Mouse (Mus musculus) embryonic fibroblast, embryonic 13.5 days (primary cell): Measurements from ENCODE around the gene Slc8a2. TPM values are rescaled to one million over a fixed set of nuclear protein-coding genes. Genes with fewer than 3 reads are reported as not detected.

Experiments
- H3K27ac ChIP-seq: 2 replicates; pipeline ENCODE4 v1.5.1; 2012; ENCODE audit warnings: low read length, control low read depth, inconsistent platforms; ENCODE audit not compliant: insufficient read depth
- H3K4me1 ChIP-seq: 2 replicates; pipeline ENCODE4 v1.6.1; 2011; ENCODE audit warnings: low read length; ENCODE audit not compliant: control insufficient read depth, insufficient read depth
- H3K4me3 ChIP-seq: 2 replicates; pipeline ENCODE4 v1.5.1; 2011; ENCODE audit warnings: mild to moderate bottlenecking, control low read depth, low read length; ENCODE audit not compliant: insufficient read depth
- CTCF ChIP-seq: IDR thresholded peaks from 2 replicates; pipeline ENCODE4 v1.5.1; 2011; ENCODE audit warnings: mild to moderate bottlenecking, control low read depth, low read length, moderate library complexity, borderline replicate concordance; ENCODE audit not compliant: insufficient read depth
- POLR2A ChIP-seq: IDR thresholded peaks from 2 replicates; pipeline ENCODE4 v1.6.1; 2011; ENCODE audit warnings: low read depth, mild to moderate bottlenecking, control low read depth, low read length, moderate library complexity
- polyA plus RNA-seq: library from polyadenylated mRNA; stranded (reverse); fragments of >200 nt; gene quantifications from 2 replicates; pipeline ENCODE4 v1.2.4, GENCODE M21; 2011; ENCODE audit warnings: low read depth; ENCODE audit not compliant: missing spikeins, insufficient read length

The Slc8a2 gene
- 0.35 TPM in 1 of 2 replicates, not detected in the other for polyA plus RNA-seq

GRCm38 (mm10) chr7:16129421-16129845, at the start of gene Slc8a2:
Slc8a2 (plus strand) TSS chr7:16129826.
- Histone ChIP-seq H3K4me3 (peak within 1 kb of the TSS; percentile 1; the same call in 1 of the 2 replicates), H3K4me1 (no peaks in the 10 kb centered on the region), H3K27ac (no peak within 1 kb of the TSS)

GRCm38 (mm10) chr7:16079947-16080346, 49.7 kb upstream of the Slc8a2 start:
- H3K4me3 ChIP-seq, result no peak overlapping the region
- H3K27ac ChIP-seq, result no peak overlapping the region
- H3K4me1 ChIP-seq, result no peaks in the 10 kb centered on the region
- TF ChIP-seq POLR2A (no peak), CTCF (no peak)

More at GRCm38 (mm10) chr7:16129421-16129845, at the start of gene Slc8a2:
- TF ChIP-seq POLR2A (no peak), CTCF (no peak)

GRCm38 (mm10) chr7:16080581-16080980, 49.0 kb upstream of the Slc8a2 start:
- TF ChIP-seq POLR2A (no peak), CTCF (no peak)
- Histone ChIP-seq H3K4me1 (no peaks in the 10 kb centered on the region), H3K4me3 (no peak overlapping the region), H3K27ac (no peak overlapping the region)

- TF ChIP-seq POLR2A (no peak), CTCF (no peak)
- no peaks in the 10 kb centered on the region for H3K4me1 ChIP-seq
- no peak overlapping the region for H3K27ac ChIP-seq
- H3K4me3 ChIP-seq, result no peak overlapping the region
Measured at GRCm38 (mm10) chr7:16083361-16083760, 46.3 kb upstream of the Slc8a2 start.

GRCm38 (mm10) chr7:16087587-16087986, 42.0 kb upstream of the Slc8a2 start:
- no peak for TF ChIP-seq CTCF
- no peak for TF ChIP-seq POLR2A
- no peak overlapping the region for H3K4me3 ChIP-seq
- H3K27ac ChIP-seq, result no peak overlapping the region
- no peaks in the 10 kb centered on the region for H3K4me1 ChIP-seq

GRCm38 (mm10) chr7:16094592-16094991, 35.0 kb upstream of the Slc8a2 start:
- TF ChIP-seq POLR2A, result no peak
- TF ChIP-seq CTCF, result no peak
- Histone ChIP-seq H3K27ac (no peak overlapping the region), H3K4me1 (no peaks in the 10 kb centered on the region), H3K4me3 (no peak overlapping the region)

GRCm38 (mm10) chr7:16098021-16099017, 31.3 kb upstream of the Slc8a2 start, which contains the start of gene Napa:
Napa (plus strand) TSS chr7:16098458.
- Histone ChIP-seq H3K27ac (peak within 1 kb of the TSS; percentile 45), H3K4me1 (peaks cover 6% of the 10 kb centered on the region), H3K4me3 (peak within 1 kb of the TSS; percentile 97)
- TF ChIP-seq POLR2A (peak; percentile 100), CTCF (no peak)

GRCm38 (mm10) chr7:16099901-16100300, 29.7 kb upstream of the Slc8a2 start:
- TF ChIP-seq POLR2A, result no peak
- TF ChIP-seq CTCF, result no peak
- Histone ChIP-seq H3K4me3 (peak overlapping the region; percentile 97), H3K4me1 (peaks cover 9% of the 10 kb centered on the region), H3K27ac (no peak overlapping the region)

- Histone ChIP-seq H3K4me1 (peaks cover 9% of the 10 kb centered on the region), H3K27ac (no peak overlapping the region), H3K4me3 (no peak overlapping the region)
- TF ChIP-seq CTCF (no peak), POLR2A (no peak)
Measured at GRCm38 (mm10) chr7:16101081-16101480, 28.5 kb upstream of the Slc8a2 start.
